Mouse (Mus musculus) forebrain, embryonic 12.5 days (tissue): ENCODE data around the gene Csrnp3. TPM values are rescaled to one million over a fixed set of nuclear protein-coding genes. Genes with fewer than 3 reads are reported as not detected.

Experiments used
- ATAC-seq: fragments of 200-750 bp; cut with Nextera tagmentation; 2 replicates; pipeline ENCODE4 v1.8.0; 2017; ENCODE audit warnings: moderate TSS enrichment; ENCODE audit not compliant: low FRiP score
- H3K27ac ChIP-seq: fragments of 300-500 bp; sonication (generic); 2 replicates; pipeline ENCODE4 v1.5.1; 2016; ENCODE audit warnings: mild to moderate bottlenecking
- H3K27me3 ChIP-seq: fragments of 300-500 bp; sonication (generic); 2 replicates; pipeline ENCODE4 v1.6.1; 2016; ENCODE audit warnings: mild to moderate bottlenecking
- H3K36me3 ChIP-seq: fragments of 300-500 bp; sonication (generic); replicated peaks from 2 replicates; pipeline ENCODE4 v1.6.1; 2016; ENCODE audit warnings: mild to moderate bottlenecking
- H3K4me1 ChIP-seq: fragments of 300-500 bp; sonication (generic); 2 replicates; pipeline ENCODE4 v1.6.1; 2016
- H3K4me2 ChIP-seq: fragments of 300-500 bp; sonication (generic); 2 replicates; pipeline ENCODE4 v1.6.1; 2016; ENCODE audit warnings: mild to moderate bottlenecking, moderate library complexity
- H3K4me3 ChIP-seq: fragments of 300-500 bp; sonication (generic); replicated peaks from 2 replicates; pipeline ENCODE4 v1.5.1; 2016; ENCODE audit warnings: mild to moderate bottlenecking
- H3K9ac ChIP-seq: fragments of 300-500 bp; sonication (generic); 2 replicates; pipeline ENCODE4 v1.6.1; 2016; ENCODE audit warnings: mild to moderate bottlenecking
- H3K9me3 ChIP-seq: fragments of 300-500 bp; sonication (generic); 2 replicates; pipeline ENCODE4 v1.6.1; 2016
- WGBS: fragments of 180-500 bp; shearing (Covaris S2); methylation state at CpG from one replicate; pipeline ENCODE4 v1.1.7; 2016; 5-methylcytosine and 5-hydroxymethylcytosine counted together
- polyA plus RNA-seq: library from polyadenylated mRNA; unstranded; fragments of >200 nt; fragmentation: Nextera tagmentation; extraction: Ambion mirVana; gene quantifications from 2 replicates; pipeline ENCODE4 v1.2.1, GENCODE M21; 2016

Csrnp3 gene
- polyA plus RNA-seq, 1 experiment from 2014 or later, result 30.0 TPM

DNA sequence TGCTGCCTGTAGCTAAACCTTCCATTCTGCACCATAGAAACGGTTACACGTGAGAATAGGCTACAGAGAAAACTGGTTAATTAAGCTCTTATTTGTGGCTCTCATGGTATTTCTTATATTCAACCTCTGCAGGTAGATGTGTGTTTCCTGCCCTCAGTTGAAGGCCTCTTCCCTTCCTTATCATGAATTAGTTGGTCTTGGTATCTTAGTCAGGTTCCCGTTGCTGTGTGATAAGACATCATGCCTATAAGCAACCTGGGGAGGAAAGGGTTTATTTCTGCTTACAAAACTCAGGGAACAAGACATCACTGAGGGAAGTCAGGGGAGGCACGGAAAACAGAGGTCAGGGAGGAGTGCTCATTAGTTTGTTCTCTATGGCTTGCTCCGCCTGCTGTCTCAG lies 48.7 kb downstream of the Csrnp3 start:
- Histone ChIP-seq H3K4me2 (no peak overlapping the region), H3K9ac (no peak overlapping the region), H3K9me3 (no peaks in the 10 kb centered on the region), H3K36me3 (no peaks in the 10 kb centered on the region), H3K27ac (no peak overlapping the region), H3K27me3 (no peaks in the 10 kb centered on the region), H3K4me1 (peaks cover 16% of the 10 kb centered on the region), H3K4me3 (no peak overlapping the region)
- no peak for ATAC-seq
- 50% methylated on average over 5 of the region's 5 CpGs for WGBS

DNA sequence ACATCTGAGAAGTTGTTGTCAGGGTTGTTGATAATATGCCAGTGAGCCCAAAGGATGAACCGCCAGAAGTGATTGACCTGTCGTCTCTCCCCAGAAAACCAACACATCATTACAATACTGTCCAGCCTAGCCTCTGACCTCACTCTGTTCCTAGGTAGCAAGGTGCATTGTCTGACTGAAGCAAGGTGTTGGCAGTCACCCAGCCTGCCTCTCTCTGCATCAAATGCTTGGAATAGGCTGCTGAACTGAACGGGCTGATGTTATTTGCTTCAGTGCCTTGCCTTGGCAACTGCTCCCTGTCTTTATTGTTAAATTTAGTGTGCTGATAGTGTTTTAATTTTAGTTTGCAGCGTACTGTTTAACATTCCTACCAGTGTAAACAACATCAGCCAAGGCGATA lies 51.0 kb downstream of the Csrnp3 start:
- Histone ChIP-seq H3K27me3 (no peaks in the 10 kb centered on the region), H3K9ac (no peak overlapping the region), H3K4me2 (peak overlapping the region; percentile 29), H3K27ac (peak overlapping the region; percentile 61), H3K4me1 (peaks cover 16% of the 10 kb centered on the region), H3K4me3 (no peak overlapping the region), H3K36me3 (no peaks in the 10 kb centered on the region), H3K9me3 (no peaks in the 10 kb centered on the region)
- ATAC-seq, result 0 out of 2 replicates have a peak, but pooled peaks have one; percentile 21
- 36% methylated on average over 5 of the region's 5 CpGs for WGBS

DNA sequence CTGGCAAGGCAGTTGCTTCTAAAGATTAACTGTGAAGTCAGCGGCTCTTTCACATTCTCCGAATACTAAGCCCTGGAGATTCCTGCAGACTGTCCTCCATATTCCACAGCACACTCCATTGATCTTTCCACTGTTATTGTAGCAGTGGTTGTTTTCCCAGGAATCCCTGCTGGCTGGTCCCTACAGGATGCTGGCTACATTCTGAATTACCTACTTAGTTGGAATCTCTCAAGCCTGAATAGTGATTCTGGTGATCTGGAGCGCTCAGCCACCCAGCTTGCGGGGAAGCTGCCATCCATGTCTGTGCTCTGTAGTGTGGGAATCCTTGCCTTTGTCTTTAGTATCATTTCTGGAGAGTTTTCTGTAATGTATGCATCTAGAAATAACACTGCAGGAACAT lies 51.5 kb downstream of the Csrnp3 start:
- WGBS, result 21% methylated on average over 4 of the region's 4 CpGs
- Histone ChIP-seq H3K9me3 (no peaks in the 10 kb centered on the region), H3K36me3 (no peaks in the 10 kb centered on the region), H3K4me1 (peaks cover 16% of the 10 kb centered on the region), H3K4me2 (peak overlapping the region; percentile 29), H3K4me3 (no peak overlapping the region), H3K27me3 (no peaks in the 10 kb centered on the region), H3K9ac (no peak overlapping the region), H3K27ac (0 out of 2 replicates have a peak overlapping the region, but pooled peaks have one; percentile 61)
- peak; percentile 42; the same call in 1 of the 2 replicates for ATAC-seq

DNA sequence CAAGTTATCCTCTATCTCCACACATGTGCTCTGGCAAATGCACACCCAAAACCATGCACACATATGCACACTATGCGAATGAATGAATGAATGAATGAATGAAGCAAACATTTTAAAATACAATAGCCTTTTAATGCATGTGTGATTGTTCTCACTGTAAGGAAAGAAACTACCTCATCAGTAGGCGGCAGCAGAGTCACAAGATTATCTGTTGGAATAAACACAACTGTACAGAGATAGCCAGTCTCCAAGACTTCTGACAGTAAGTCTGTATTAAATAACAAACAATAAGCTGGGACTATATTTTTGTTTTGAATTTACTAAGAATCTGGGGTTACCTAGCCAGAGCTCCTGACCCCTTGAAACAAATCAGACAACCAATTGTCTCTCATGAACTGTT lies 53.9 kb downstream of the Csrnp3 start:
- Histone ChIP-seq H3K4me3 (no peak overlapping the region), H3K27me3 (no peaks in the 10 kb centered on the region), H3K4me1 (peaks cover 12% of the 10 kb centered on the region), H3K27ac (no peak overlapping the region), H3K36me3 (no peaks in the 10 kb centered on the region), H3K9ac (no peak overlapping the region), H3K9me3 (no peaks in the 10 kb centered on the region), H3K4me2 (no peak overlapping the region)
- no peak for ATAC-seq
- 90% methylated on average over 2 of the region's 2 CpGs for WGBS

DNA sequence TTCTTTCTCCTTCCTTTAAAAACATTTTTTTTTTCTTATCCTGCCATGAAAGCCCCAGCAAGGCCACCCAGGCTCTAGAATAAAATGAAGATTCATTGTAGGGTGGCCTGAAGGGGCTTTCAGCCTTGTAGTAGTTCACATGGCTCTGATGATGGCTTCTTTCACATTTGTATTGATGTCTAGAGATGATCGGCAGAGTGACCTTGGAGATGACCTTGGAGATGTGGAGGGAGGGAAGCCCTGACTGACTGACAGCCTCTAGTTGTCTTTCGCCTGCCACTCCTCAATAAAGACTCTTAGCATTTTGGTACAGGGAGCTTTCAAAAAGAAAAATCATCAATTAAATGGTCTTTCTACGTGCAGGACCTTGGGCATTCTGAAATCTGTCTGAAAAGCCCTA lies 63.0 kb downstream of the Csrnp3 start:
- H3K9me3 ChIP-seq, result no peaks in the 10 kb centered on the region
- no peak overlapping the region for H3K4me2 ChIP-seq
- H3K27ac ChIP-seq, result no peak overlapping the region
- peaks cover 30% of the 10 kb centered on the region for H3K4me1 ChIP-seq
- ATAC-seq, result no peak
- H3K36me3 ChIP-seq, result no peaks in the 10 kb centered on the region
- 44% methylated on average over 3 of the region's 3 CpGs for WGBS
- H3K9ac ChIP-seq, result no peak overlapping the region
- no peaks in the 10 kb centered on the region for H3K27me3 ChIP-seq
- no peak overlapping the region for H3K4me3 ChIP-seq

DNA sequence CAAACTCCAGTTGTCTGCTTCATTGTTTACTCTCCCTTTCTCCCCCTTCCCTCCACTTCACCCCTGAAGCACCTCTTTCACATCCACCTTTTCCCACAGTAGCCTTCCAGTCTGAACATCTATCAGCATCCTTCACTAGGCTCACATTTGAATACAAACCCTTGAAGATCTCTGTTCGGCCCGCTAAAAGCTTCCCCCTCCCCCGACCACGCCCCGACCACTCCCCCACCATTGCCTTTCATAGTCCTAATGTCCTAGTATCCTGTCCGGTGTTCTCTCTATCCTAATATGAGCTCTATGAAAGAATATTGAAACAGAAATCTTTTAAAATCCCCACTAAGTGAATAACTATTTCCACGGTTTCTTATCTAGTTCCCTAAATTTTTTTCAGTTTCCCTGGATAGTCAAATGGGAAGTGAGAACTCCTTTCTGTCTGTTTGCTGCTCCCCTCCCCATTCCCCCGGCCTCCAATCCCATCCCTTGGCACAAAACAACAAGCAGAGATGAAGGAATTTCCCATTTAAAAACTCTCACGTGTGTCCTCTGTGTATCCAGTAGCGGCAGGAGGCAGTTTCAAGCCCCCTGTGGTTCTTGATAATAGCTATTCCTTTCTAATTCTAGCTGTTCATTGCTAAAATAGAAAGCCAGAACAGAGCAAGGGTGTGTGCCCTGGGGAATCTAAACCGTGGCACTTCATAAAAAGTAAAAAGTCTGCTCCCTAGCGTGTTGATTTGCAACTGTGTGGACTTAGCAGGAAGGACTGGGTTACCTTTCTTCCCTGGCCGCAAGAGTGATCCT lies 64.4 kb downstream of the Csrnp3 start:
- Histone ChIP-seq H3K27ac (0 out of 2 replicates have a peak overlapping the region, but pooled peaks have one; percentile 25), H3K36me3 (no peaks in the 10 kb centered on the region), H3K27me3 (no peaks in the 10 kb centered on the region), H3K9ac (no peak overlapping the region), H3K9me3 (no peaks in the 10 kb centered on the region), H3K4me1 (peaks cover 24% of the 10 kb centered on the region), H3K4me2 (peak overlapping the region; percentile 34), H3K4me3 (no peak overlapping the region)
- 8% methylated on average over 13 of the region's 13 CpGs for WGBS
- peak; percentile 61; the same call in 1 of the 2 replicates for ATAC-seq

DNA sequence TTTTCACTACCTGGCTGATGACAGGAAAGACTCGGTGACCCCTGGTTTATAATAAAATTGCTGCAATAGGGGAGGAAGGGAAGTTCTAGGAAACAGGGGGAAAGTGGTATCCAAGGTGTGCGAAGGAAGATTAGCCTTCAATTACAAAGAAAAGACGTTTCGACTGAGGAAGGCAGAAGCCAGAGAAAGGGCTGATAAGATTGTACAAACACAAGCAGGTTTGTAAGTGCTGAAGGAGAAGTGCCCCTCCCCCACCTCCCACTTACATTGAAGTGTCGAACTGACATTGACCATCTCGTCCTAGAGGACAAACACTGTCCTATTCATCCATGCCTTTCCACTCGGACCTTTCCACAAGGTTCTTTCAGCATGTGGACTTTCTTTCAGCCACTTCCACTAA lies 70.4 kb downstream of the Csrnp3 start:
- 78% methylated on average over 7 of the region's 7 CpGs for WGBS
- peaks cover 12% of the 10 kb centered on the region for H3K4me1 ChIP-seq

DNA sequence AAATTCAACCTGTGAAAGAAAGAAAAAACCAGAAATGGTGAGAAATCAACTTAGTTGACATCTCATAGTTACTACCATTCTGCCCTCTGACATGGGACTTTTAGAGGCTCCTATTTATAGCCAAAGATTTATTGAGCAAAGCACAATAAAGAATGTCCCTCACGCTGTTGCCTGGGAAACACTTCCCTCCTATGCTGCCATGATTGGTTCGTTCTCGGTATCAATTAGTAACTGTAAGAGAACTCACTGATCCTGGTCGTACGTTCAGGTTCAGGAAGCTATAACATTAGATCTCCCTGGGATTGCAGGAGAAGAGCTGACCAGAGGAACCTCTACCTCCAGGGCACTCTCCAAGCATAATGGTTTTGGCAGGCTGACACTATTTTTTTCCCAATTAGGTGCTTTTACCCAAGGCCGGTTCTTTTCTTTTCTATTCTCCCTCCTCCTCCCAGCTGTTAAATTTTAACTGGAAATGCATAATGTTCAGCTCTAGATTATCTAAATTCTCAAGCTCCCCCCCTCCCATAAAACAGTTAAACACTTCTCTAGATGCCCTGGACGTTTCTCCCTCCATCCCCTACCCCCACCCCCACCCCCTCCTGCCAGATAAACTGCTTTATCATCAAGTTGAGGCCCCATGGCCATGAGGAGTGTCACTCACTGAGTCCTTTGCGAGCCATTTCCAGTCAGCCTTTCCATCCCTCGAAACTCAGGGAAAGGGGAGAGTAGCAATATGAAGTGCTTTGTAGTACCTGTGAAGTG lies 75.3 kb downstream of the Csrnp3 start:
- Histone ChIP-seq H3K36me3 (no peaks in the 10 kb centered on the region), H3K4me2 (peak overlapping the region; percentile 31; the same call in 1 of the 2 replicates), H3K27me3 (no peaks in the 10 kb centered on the region), H3K4me3 (no peak overlapping the region), H3K9me3 (no peaks in the 10 kb centered on the region), H3K27ac (no peak overlapping the region; the same call in 1 of the 2 replicates), H3K9ac (no peak overlapping the region), H3K4me1 (peaks cover 20% of the 10 kb centered on the region)
- WGBS, result 26% methylated on average over 9 of the region's 9 CpGs
- peak; percentile 61 for ATAC-seq

More for the DNA sequence above, 70.4 kb downstream of the Csrnp3 start:
- Histone ChIP-seq H3K4me3 (no peak overlapping the region), H3K9me3 (no peaks in the 10 kb centered on the region), H3K27ac (no peak overlapping the region), H3K9ac (no peak overlapping the region), H3K27me3 (no peaks in the 10 kb centered on the region), H3K4me2 (no peak overlapping the region), H3K36me3 (no peaks in the 10 kb centered on the region)
- ATAC-seq, result no peak

DNA sequence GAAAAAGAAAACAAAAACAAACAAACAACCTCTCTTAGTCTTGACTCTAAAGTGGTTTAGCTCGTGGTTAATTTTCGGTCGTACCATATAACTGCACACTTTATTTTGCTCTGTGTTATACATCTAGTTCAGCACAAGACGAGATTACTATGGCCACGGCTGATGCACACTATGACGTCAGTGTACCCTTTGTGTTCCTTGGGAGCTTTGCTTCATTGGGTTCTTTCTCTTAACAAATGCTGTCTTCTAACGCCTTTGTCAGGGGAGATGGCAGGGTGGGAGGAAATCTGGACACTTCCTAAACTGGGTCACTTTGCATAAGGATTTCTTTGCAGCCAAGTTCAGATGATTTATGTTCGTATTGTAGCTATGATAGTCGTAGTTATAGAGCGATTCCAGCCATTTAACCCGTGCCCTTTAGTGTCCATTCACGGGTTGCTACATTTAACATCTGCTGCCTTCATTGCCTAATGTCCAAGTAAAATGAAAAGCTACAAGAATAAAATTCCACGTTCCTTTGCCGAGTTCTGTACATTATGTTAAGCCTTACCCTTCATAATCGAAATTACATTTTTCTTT lies 79.9 kb downstream of the Csrnp3 start:
- no peak overlapping the region for H3K9ac ChIP-seq
- H3K9me3 ChIP-seq, result no peaks in the 10 kb centered on the region
- H3K27ac ChIP-seq, result no peak overlapping the region
- no peak overlapping the region for H3K4me2 ChIP-seq
- ATAC-seq, result no peak
- H3K4me1 ChIP-seq, result peaks cover 22% of the 10 kb centered on the region
- no peak overlapping the region for H3K4me3 ChIP-seq
- H3K27me3 ChIP-seq, result no peaks in the 10 kb centered on the region
- no peaks in the 10 kb centered on the region for H3K36me3 ChIP-seq
- WGBS, result 66% methylated on average over 15 of the region's 15 CpGs

DNA sequence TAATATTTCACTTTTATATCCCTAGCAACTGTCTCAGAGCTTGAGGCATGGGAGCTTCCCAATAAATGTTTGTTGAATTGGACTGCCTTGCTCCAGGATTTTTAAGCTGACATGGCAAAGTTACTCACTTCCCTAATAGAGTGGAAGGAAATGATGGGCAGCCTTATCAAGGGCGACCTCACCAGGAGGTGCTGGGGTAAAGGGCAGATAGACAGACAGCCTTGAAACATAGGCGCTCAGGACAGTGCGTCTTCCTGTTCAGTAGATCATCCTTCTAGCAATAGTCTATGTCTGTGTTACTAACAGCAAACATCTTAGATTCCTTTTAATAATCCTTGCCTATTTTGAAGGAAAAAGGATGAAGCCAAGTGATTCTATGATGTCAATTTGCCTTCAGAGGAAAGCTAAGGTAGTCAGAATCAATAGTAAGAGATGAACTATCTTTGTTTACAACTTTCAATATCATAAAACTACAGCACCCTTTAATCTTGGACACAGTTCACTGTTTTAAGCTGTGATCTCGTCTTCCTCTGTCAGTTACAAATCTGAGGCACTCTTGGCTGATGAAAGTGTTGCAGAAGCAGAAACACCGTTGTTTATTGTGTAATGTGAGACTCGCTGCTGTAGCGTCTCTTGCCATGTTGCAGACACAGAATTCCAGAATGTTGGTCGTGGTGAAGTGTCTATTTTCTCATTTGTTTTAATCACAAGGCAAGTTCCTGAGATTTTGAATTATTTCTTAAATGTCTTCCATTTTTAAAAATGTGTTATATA lies 81.6 kb downstream of the Csrnp3 start:
- WGBS, result 85% methylated on average over 8 of the region's 8 CpGs
- Histone ChIP-seq H3K36me3 (no peaks in the 10 kb centered on the region), H3K27ac (no peak overlapping the region), H3K27me3 (no peaks in the 10 kb centered on the region), H3K4me1 (peaks cover 13% of the 10 kb centered on the region), H3K4me3 (no peak overlapping the region), H3K4me2 (no peak overlapping the region), H3K9ac (no peak overlapping the region), H3K9me3 (no peaks in the 10 kb centered on the region)
- ATAC-seq, result no peak

DNA sequence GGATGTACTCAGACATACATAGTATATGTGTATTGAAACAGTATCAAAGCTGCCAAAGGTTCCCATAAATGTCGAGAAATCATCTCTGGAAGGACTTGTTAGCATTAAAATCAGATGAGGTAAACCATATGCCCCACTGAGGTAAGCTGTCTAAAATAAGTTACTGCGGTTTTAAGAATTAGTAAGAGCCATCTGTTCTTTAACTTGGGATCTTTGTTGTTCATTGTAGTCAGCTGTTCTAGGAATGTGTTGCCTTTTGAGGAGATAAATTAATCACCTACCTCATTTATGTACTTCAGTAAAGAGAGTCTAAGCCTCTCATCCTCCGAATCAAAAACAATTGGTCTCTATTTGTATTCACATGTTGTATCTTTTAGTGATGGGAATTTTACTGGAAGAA lies 83.7 kb downstream of the Csrnp3 start:
- H3K4me2 ChIP-seq, result no peak overlapping the region
- ATAC-seq, result no peak
- H3K9ac ChIP-seq, result no peak overlapping the region
- H3K4me3 ChIP-seq, result no peak overlapping the region
- peak overlapping the region; percentile 38; the same call in 1 of the 2 replicates for H3K27ac ChIP-seq
- peaks cover 16% of the 10 kb centered on the region for H3K4me1 ChIP-seq
- no peaks in the 10 kb centered on the region for H3K9me3 ChIP-seq
- no peaks in the 10 kb centered on the region for H3K36me3 ChIP-seq
- no peaks in the 10 kb centered on the region for H3K27me3 ChIP-seq
- WGBS, result 44% methylated on average over 3 of the region's 3 CpGs

DNA sequence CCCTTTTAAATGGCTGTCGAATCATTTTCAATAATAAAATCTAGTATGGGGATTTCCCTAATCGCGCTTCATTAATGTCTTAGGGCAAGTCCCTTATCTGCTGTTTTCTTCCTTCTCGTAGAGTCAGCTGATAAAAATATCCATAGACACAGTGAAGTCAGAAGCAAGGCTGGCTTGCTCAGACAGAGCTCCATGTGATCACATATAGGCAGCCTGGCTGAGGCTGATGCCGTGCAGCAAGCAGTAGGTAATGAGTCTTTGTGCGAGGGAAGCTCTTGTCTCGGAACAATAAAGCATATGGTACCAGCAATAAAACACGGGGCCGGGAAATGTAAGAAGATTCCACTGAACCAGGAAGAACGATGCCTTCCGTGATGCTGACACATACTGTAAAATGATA lies 84.4 kb downstream of the Csrnp3 start:
- peaks cover 18% of the 10 kb centered on the region for H3K4me1 ChIP-seq
- no peaks in the 10 kb centered on the region for H3K27me3 ChIP-seq
- peak overlapping the region; percentile 21; the same call in 1 of the 2 replicates for H3K9ac ChIP-seq
- H3K4me2 ChIP-seq, result peak overlapping the region; percentile 45
- H3K27ac ChIP-seq, result peak overlapping the region; percentile 90
- peak overlapping the region; percentile 29 for H3K4me3 ChIP-seq
- peak; percentile 85 for ATAC-seq
- H3K9me3 ChIP-seq, result no peaks in the 10 kb centered on the region
- 37% methylated on average over 11 of the region's 11 CpGs for WGBS
- H3K36me3 ChIP-seq, result no peaks in the 10 kb centered on the region
